Mouse (Mus musculus): Measurements from ENCODE around the gene Terf2ip. TPM values are rescaled to one million over a fixed set of nuclear protein-coding genes. Genes with fewer than 3 reads are reported as not detected.
A peak's percentile ranks its signal among the peaks of the same experiment; 100 is the strongest.

Gene Terf2ip
- 16.7 and 18.5 TPM in 2 replicates for polyA plus RNA-seq (2014; fragmentation: Nextera tagmentation; extraction: Ambion mirVana)

DNA sequence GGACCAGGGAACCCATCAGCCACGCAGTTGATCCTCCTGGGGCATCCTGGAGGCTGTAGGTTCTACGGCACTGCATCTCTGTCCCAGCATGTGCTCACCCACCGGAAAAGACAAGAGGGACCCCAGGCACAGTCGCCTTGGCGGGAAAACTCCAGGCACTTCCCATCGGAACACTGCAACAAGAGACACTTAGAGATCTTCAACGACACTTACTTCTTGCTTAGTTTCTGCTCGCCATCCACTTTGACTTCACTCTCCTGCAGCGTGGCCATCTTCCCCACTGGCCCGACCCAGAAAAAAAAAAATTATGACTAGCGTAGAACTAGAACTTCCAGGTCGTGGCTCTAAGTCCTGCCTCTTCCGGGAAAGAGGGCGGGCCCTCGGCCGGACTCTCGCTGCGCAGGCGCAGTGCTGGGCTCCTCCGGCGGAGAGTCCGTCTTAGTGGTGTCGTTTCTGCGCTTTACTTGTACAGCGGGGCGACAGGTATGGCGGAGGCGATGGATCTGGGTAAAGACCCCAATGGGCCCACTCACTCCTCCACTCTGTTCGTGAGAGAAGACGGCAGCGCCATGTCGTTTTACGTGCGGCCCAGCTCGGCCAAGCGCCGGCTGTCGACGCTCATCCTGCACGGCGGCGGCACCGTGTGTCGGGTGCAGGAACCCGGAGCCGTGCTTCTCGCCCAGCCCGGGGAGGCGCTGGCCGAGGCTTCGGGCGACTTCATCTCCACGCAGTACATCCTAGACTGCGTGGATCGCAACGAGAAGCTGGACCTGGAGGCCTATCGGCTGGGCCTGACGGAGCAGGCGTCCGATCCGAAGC lies at the start of gene Terf2ip, which contains the start of gene Kars:
Gene Terf2ip (plus strand): TSS at position 402 of the 819 bp plus-strand sequence.
Gene Kars (minus strand): TSS at position 327 of the 819 bp plus-strand sequence.
- Histone ChIP-seq H3K9ac (ENCODE audit: low read depth, low read length) (peak within 1 kb of the TSS; percentile 88), H3K4me3 (ENCODE audit: low read depth, low read length) (peak within 1 kb of the TSS; percentile 100), H3K4me2 (peak within 1 kb of the TSS; percentile 94), H3K36me3 (ENCODE audit: control insufficient read depth, insufficient read depth, low read length) (no peaks in the 10 kb centered on the region), H3K27ac (ENCODE audit: low read depth, low read length) (peak within 1 kb of the TSS; percentile 74), H3K9me3 (replicated peaks; ENCODE audit: control insufficient read depth, low read length) (no peaks in the 10 kb centered on the region), H3K27me3 (ENCODE audit: control insufficient read depth, insufficient read depth, low read length) (no peaks in the 10 kb centered on the region), H3K4me1 (ENCODE audit: control insufficient read depth, insufficient read depth, low read length) (peaks cover 16% of the 10 kb centered on the region)
- peak; percentile 86 for ATAC-seq (replicated peaks; ENCODE audit: insufficient number of reproducible peaks, low FRiP score, low TSS enrichment)
- under 1% methylated on average over 61 of the region's 61 CpGs for WGBS (ENCODE audit: insufficient replicate concordance)

DNA sequence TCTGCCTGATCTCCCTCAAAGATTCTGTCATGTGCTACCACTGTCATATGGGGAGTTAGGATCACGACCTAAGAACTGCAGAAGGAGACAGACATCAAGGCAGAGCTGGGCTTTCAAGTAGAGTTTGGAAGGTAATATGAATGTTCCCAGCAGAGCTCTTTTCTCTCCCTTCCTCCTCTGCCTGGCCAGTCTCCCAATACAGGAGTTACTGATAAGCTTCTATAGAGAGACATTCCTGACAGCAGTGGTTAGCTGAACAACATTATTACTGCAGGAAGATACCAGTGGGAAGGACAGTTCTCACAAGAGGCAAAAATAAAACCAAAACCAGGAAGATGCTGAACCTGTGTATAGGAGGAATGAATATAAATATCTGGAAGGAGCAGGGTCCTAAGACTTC lies 48.6 kb upstream of the Terf2ip start:
- Histone ChIP-seq H3K4me1 (ENCODE audit: control insufficient read depth, insufficient read depth, low read length) (peaks cover 14% of the 10 kb centered on the region), H3K27ac (ENCODE audit: low read depth, low read length) (no peak overlapping the region), H3K4me2 (no peak overlapping the region), H3K9ac (ENCODE audit: low read depth, low read length) (no peak overlapping the region), H3K4me3 (ENCODE audit: low read depth, low read length) (no peak overlapping the region), H3K9me3 (replicated peaks; ENCODE audit: control insufficient read depth, low read length) (no peaks in the 10 kb centered on the region), H3K36me3 (ENCODE audit: control insufficient read depth, insufficient read depth, low read length) (no peaks in the 10 kb centered on the region; the same call in 1 of the 2 replicates), H3K27me3 (ENCODE audit: control insufficient read depth, insufficient read depth, low read length) (no peaks in the 10 kb centered on the region)
- 36% methylated on average over 1 of the region's 1 CpGs for WGBS (ENCODE audit: insufficient replicate concordance)
- no peak for ATAC-seq (replicated peaks; ENCODE audit: insufficient number of reproducible peaks, low FRiP score, low TSS enrichment)

DNA sequence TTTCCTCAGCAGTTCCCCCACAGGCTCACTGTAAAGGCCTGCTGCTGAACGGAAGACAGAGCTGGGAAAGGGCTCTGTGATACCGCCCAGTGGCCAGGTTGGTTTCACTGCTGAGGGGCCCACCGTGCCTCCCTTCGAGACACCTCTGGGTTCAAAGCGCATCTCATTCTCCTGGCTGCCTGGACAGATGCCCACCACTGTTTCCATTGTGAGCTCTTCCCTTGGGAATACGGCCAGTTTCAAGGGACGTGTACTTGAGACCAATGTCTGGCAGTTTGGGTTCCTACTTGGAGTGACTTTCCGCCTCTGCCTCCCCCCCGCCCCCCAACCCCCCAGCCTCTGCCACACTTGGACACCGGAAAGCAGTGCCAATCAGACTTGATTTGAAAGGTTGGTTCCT lies 48.1 kb upstream of the Terf2ip start:
- Histone ChIP-seq H3K36me3 (ENCODE audit: control insufficient read depth, insufficient read depth, low read length) (no peaks in the 10 kb centered on the region; the same call in none of the 2 replicates), H3K27me3 (ENCODE audit: control insufficient read depth, insufficient read depth, low read length) (no peaks in the 10 kb centered on the region), H3K27ac (ENCODE audit: low read depth, low read length) (no peak overlapping the region), H3K4me1 (ENCODE audit: control insufficient read depth, insufficient read depth, low read length) (peaks cover 14% of the 10 kb centered on the region), H3K4me2 (no peak overlapping the region), H3K9ac (ENCODE audit: low read depth, low read length) (no peak overlapping the region), H3K4me3 (ENCODE audit: low read depth, low read length) (no peak overlapping the region), H3K9me3 (replicated peaks; ENCODE audit: control insufficient read depth, low read length) (no peaks in the 10 kb centered on the region)
- 68% methylated on average over 10 of the region's 10 CpGs for WGBS (ENCODE audit: insufficient replicate concordance)
- no peak for ATAC-seq (replicated peaks; ENCODE audit: insufficient number of reproducible peaks, low FRiP score, low TSS enrichment)

DNA sequence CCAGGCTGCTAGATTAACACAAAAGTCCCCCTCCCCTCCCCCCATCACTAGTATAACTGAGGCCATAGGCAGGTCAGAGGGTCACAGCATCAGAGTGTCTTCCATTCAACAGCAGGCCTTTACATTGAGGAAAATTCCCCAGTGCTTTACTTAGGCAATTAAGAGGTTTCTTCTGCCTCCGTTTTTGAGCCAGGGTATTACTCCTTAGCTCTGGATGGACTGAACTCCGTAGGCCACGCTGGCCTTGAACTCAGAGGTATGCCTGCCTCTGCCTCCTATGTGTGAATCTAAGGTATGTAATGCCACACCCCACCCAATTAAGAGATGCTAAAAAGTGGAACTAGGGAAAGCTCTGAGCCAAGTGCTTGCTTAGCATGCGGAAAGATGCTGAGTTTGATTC lies 47.7 kb upstream of the Terf2ip start:
- WGBS (ENCODE audit: insufficient replicate concordance) = 91% methylated on average over 4 of the region's 4 CpGs
- no peak overlapping the region for H3K27ac ChIP-seq (ENCODE audit: low read depth, low read length)

GRCm38 (mm10) chr8:111964351-111964750 lies 46.8 kb upstream of the Terf2ip start:
- peaks cover 14% of the 10 kb centered on the region for H3K4me1 ChIP-seq (ENCODE audit: control insufficient read depth, insufficient read depth, low read length)
- WGBS (ENCODE audit: insufficient replicate concordance) = 47% methylated on average over 5 of the region's 5 CpGs
- H3K36me3 ChIP-seq (ENCODE audit: control insufficient read depth, insufficient read depth, low read length) = no peaks in the 10 kb centered on the region; the same call in none of the 2 replicates
- H3K4me3 ChIP-seq (ENCODE audit: low read depth, low read length) = no peak overlapping the region
- no peak for ATAC-seq (replicated peaks; ENCODE audit: insufficient number of reproducible peaks, low FRiP score, low TSS enrichment)
- no peaks in the 10 kb centered on the region for H3K9me3 ChIP-seq (replicated peaks; ENCODE audit: control insufficient read depth, low read length)
- no peaks in the 10 kb centered on the region for H3K27me3 ChIP-seq (ENCODE audit: control insufficient read depth, insufficient read depth, low read length)
- H3K4me2 ChIP-seq = no peak overlapping the region
- no peak overlapping the region for H3K9ac ChIP-seq (ENCODE audit: low read depth, low read length)
- H3K27ac ChIP-seq (ENCODE audit: low read depth, low read length) = no peak overlapping the region

More for the DNA sequence above, 47.7 kb upstream of the Terf2ip start:
- Histone ChIP-seq H3K4me2 (no peak overlapping the region), H3K9ac (ENCODE audit: low read depth, low read length) (no peak overlapping the region), H3K4me1 (ENCODE audit: control insufficient read depth, insufficient read depth, low read length) (peaks cover 14% of the 10 kb centered on the region), H3K4me3 (ENCODE audit: low read depth, low read length) (no peak overlapping the region), H3K9me3 (replicated peaks; ENCODE audit: control insufficient read depth, low read length) (no peaks in the 10 kb centered on the region), H3K36me3 (ENCODE audit: control insufficient read depth, insufficient read depth, low read length) (no peaks in the 10 kb centered on the region; the same call in none of the 2 replicates), H3K27me3 (ENCODE audit: control insufficient read depth, insufficient read depth, low read length) (no peaks in the 10 kb centered on the region)
- no peak for ATAC-seq (replicated peaks; ENCODE audit: insufficient number of reproducible peaks, low FRiP score, low TSS enrichment)

DNA sequence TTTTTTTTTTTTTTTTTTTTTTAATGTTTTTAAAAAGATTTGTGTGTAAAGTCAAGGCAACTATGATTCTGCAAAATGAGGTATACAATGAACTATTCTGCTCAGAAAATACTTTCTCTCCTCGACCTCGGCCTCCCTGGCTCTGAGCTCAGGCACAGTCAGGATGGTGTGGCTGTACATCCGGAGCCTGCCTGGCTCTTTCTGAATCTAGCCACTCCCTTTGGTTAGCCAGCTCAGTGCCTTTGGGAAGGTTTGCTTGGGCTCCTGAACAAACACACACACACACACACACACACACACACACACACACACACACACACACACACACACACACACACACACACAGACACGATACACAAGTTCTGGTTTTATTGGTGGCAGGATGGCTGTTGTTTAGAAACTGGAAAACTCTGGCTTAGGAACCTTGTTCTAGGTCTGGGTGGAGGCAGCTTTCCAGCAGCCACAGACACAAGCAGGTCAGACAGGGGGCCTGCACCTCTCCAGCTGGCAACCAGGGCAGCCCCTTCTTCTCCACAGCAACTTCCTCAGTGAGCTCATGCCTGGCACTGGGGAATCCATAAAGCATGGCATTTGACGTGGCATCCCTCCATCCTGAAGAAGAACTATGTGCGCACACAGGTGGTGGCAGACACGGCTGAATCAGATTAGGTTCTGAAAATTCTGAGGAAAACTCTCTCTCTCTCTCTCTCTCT lies 46.2 kb upstream of the Terf2ip start:
- no peak for ATAC-seq (replicated peaks; ENCODE audit: insufficient number of reproducible peaks, low FRiP score, low TSS enrichment)
- H3K36me3 ChIP-seq (ENCODE audit: control insufficient read depth, insufficient read depth, low read length) = no peaks in the 10 kb centered on the region; the same call in none of the 2 replicates
- no peak overlapping the region for H3K4me3 ChIP-seq (ENCODE audit: low read depth, low read length)
- no peak overlapping the region for H3K27ac ChIP-seq (ENCODE audit: low read depth, low read length)
- WGBS (ENCODE audit: insufficient replicate concordance) = 71% methylated on average over 7 of the region's 7 CpGs
- no peak overlapping the region for H3K9ac ChIP-seq (ENCODE audit: low read depth, low read length)
- H3K9me3 ChIP-seq (replicated peaks; ENCODE audit: control insufficient read depth, low read length) = no peaks in the 10 kb centered on the region
- no peaks in the 10 kb centered on the region for H3K27me3 ChIP-seq (ENCODE audit: control insufficient read depth, insufficient read depth, low read length)
- H3K4me2 ChIP-seq = no peak overlapping the region
- H3K4me1 ChIP-seq (ENCODE audit: control insufficient read depth, insufficient read depth, low read length) = peaks cover 14% of the 10 kb centered on the region

- H3K36me3 ChIP-seq (ENCODE audit: control insufficient read depth, insufficient read depth, low read length) = peaks cover 4% of the 10 kb centered on the region
- H3K9ac ChIP-seq (ENCODE audit: low read depth, low read length) = no peak overlapping the region
- H3K27ac ChIP-seq (ENCODE audit: low read depth, low read length) = no peak overlapping the region
- H3K4me2 ChIP-seq = no peak overlapping the region
- H3K4me3 ChIP-seq (ENCODE audit: low read depth, low read length) = no peak overlapping the region
- ATAC-seq (replicated peaks; ENCODE audit: insufficient number of reproducible peaks, low FRiP score, low TSS enrichment) = no peak
- H3K27me3 ChIP-seq (ENCODE audit: control insufficient read depth, insufficient read depth, low read length) = no peaks in the 10 kb centered on the region
- no peaks in the 10 kb centered on the region for H3K9me3 ChIP-seq (replicated peaks; ENCODE audit: control insufficient read depth, low read length)
- H3K4me1 ChIP-seq (ENCODE audit: control insufficient read depth, insufficient read depth, low read length) = peaks cover 10% of the 10 kb centered on the region
- WGBS (ENCODE audit: insufficient replicate concordance) = 63% methylated on average over 5 of the region's 5 CpGs
These were observed 43.8 kb upstream of the Terf2ip start for GRCm38 (mm10) chr8:111967246-111967870.

- no peaks in the 10 kb centered on the region for H3K4me1 ChIP-seq (ENCODE audit: control insufficient read depth, insufficient read depth, low read length)
- ATAC-seq (replicated peaks; ENCODE audit: insufficient number of reproducible peaks, low FRiP score, low TSS enrichment) = no peak
- no peaks in the 10 kb centered on the region for H3K9me3 ChIP-seq (replicated peaks; ENCODE audit: control insufficient read depth, low read length)
- H3K27ac ChIP-seq (ENCODE audit: low read depth, low read length) = no peak overlapping the region
- H3K4me2 ChIP-seq = no peak overlapping the region
- peaks cover 4% of the 10 kb centered on the region for H3K36me3 ChIP-seq (ENCODE audit: control insufficient read depth, insufficient read depth, low read length)
- no peak overlapping the region for H3K4me3 ChIP-seq (ENCODE audit: low read depth, low read length)
- no peak overlapping the region for H3K9ac ChIP-seq (ENCODE audit: low read depth, low read length)
- 85% methylated on average over 10 of the region's 10 CpGs for WGBS (ENCODE audit: insufficient replicate concordance)
- H3K27me3 ChIP-seq (ENCODE audit: control insufficient read depth, insufficient read depth, low read length) = no peaks in the 10 kb centered on the region
These were observed 42.7 kb upstream of the Terf2ip start for GRCm38 (mm10) chr8:111968541-111968940.
